Mouse (Mus musculus) kidney, embryonic 14.5 days (tissue): ENCODE data around the gene Gm2026. TPM values are rescaled to one million over a fixed set of nuclear protein-coding genes. Genes with fewer than 3 reads are reported as not detected.
"Not testable (repeated sequence)": the region's sequence is repeated elsewhere in the genome, so short reads cannot be mapped to it uniquely, and the experiment has no call there.

Experiments
- ATAC-seq: fragments of 200-750 bp; cut with Nextera tagmentation; 2 replicates; pipeline ENCODE4 v1.8.0; 2017; ENCODE audit warnings: moderate number of reproducible peaks, mild to moderate bottlenecking, moderate TSS enrichment, moderate library complexity; ENCODE audit not compliant: low FRiP score, low TSS enrichment
- H3K27ac ChIP-seq: fragments of 300-500 bp; sonication (generic); 2 replicates; pipeline ENCODE4 v1.5.1; 2014; ENCODE audit warnings: low read depth, mild to moderate bottlenecking, low read length, moderate library complexity, mixed read lengths
- H3K27me3 ChIP-seq: fragments of 300-500 bp; sonication (generic); 2 replicates; pipeline ENCODE4 v1.6.1; 2014; ENCODE audit warnings: mild to moderate bottlenecking, low read length; ENCODE audit not compliant: control insufficient read depth, insufficient read depth
- H3K36me3 ChIP-seq: fragments of 300-500 bp; sonication (generic); 2 replicates; pipeline ENCODE4 v1.6.1; 2014; ENCODE audit warnings: low read length, mixed read lengths; ENCODE audit not compliant: control insufficient read depth, insufficient read depth
- H3K4me1 ChIP-seq: fragments of 300-500 bp; sonication (generic); 2 replicates; pipeline ENCODE4 v1.6.1; 2014; ENCODE audit warnings: low read length, mixed read lengths; ENCODE audit not compliant: control insufficient read depth, insufficient read depth
- H3K4me2 ChIP-seq: fragments of 300-500 bp; sonication (generic); replicated peaks from 2 replicates; pipeline ENCODE4 v1.6.1; 2014; ENCODE audit warnings: low read depth, mild to moderate bottlenecking, low read length
- H3K4me3 ChIP-seq: fragments of 300-500 bp; sonication (generic); 2 replicates; pipeline ENCODE4 v1.5.1; 2014; ENCODE audit warnings: mild to moderate bottlenecking, low read length
- H3K9ac ChIP-seq: fragments of 300-500 bp; sonication (generic); 2 replicates; pipeline ENCODE4 v1.6.1; 2014; ENCODE audit warnings: low read depth, mild to moderate bottlenecking, low read length, moderate library complexity
- H3K9me3 ChIP-seq: fragments of 300-500 bp; sonication (generic); 2 replicates; pipeline ENCODE4 v1.6.1; 2016; ENCODE audit warnings: low read length; ENCODE audit not compliant: control insufficient read depth
- WGBS: fragments of 180-500 bp; shearing (Covaris S2); extraction: QIAGEN DNeasy Blood & Tissue Kit; methylation state at CpG from one replicate; pipeline ENCODE4 v1.1.7; 2014; 5-methylcytosine and 5-hydroxymethylcytosine counted together
- polyA plus RNA-seq: library from polyadenylated mRNA; unstranded; fragments of >200 nt; fragmentation: Nextera tagmentation; extraction: Ambion mirVana; gene quantifications from 2 replicates; pipeline ENCODE4 v1.2.1, GENCODE M21; 2014

The Gm2026 gene
- 22.5 and 25.3 TPM in 2 replicates for polyA plus RNA-seq

GRCm38 (mm10) chr2:175965031-175965430 is at the start of gene Gm2026:
Gene Gm2026 (plus strand): TSS chr2:175965331.
- H3K36me3 ChIP-seq, H3K27me3 ChIP-seq, H3K9ac ChIP-seq, H3K4me3 ChIP-seq, H3K4me1 ChIP-seq, H3K9me3 ChIP-seq, H3K27ac ChIP-seq, ATAC-seq, H3K4me2 ChIP-seq: not testable (repeated sequence)
- no CpG with 5 or more reads among the region's 4 CpGs for WGBS

GRCm38 (mm10) chr2:175931000-175931399 is 34.1 kb upstream of the Gm2026 start, which contains the start of gene Zfp966:
Gene Zfp966 (minus strand): TSS chr2:175931100.
- no CpG with 5 or more reads among the region's 6 CpGs for WGBS
- H3K27me3 ChIP-seq, H3K9ac ChIP-seq, H3K4me2 ChIP-seq, H3K4me1 ChIP-seq, H3K27ac ChIP-seq, H3K9me3 ChIP-seq, ATAC-seq, H3K36me3 ChIP-seq, H3K4me3 ChIP-seq: not testable (repeated sequence)

Other genes with a start within 250 kb of the Gm2026 start
- not detected in 2 replicates for gene Gm2007, start 223.8 kb upstream of the Gm2026 start, polyA plus RNA-seq
- 1.8 and 5.6 TPM in 2 replicates for gene Gm14288, start 164.2 kb upstream of the Gm2026 start, polyA plus RNA-seq
- gene Gm6710, start 96.1 kb upstream of the Gm2026 start, polyA plus RNA-seq = 23.8 and 27.7 TPM in 2 replicates
- gene Zfp966, start 34.2 kb upstream of the Gm2026 start, polyA plus RNA-seq = 2.6 and 6.4 TPM in 2 replicates
- 1.4 and 1.7 TPM in 2 replicates for gene Gm2004, start 184.5 kb downstream of the Gm2026 start, polyA plus RNA-seq